Mouse (Mus musculus) olfactory bulb, adult 2 months (tissue): ENCODE data around the gene Ubl4b.

Source experiments
- CTCF ChIP-seq: fragments of 200-500 bp; IDR thresholded peaks from 2 replicates; pipeline ENCODE4 v1.5.1; 2012; ENCODE audit warnings: low read depth, mild to moderate bottlenecking, low read length, moderate library complexity; ENCODE audit not compliant: insufficient read depth
- POLR2A ChIP-seq: fragments of 200-500 bp; IDR thresholded peaks from 2 replicates; pipeline ENCODE4 v1.6.1; 2012; ENCODE audit warnings: mild to moderate bottlenecking, low read depth, low read length, moderate library complexity; ENCODE audit not compliant: insufficient read depth

DNA sequence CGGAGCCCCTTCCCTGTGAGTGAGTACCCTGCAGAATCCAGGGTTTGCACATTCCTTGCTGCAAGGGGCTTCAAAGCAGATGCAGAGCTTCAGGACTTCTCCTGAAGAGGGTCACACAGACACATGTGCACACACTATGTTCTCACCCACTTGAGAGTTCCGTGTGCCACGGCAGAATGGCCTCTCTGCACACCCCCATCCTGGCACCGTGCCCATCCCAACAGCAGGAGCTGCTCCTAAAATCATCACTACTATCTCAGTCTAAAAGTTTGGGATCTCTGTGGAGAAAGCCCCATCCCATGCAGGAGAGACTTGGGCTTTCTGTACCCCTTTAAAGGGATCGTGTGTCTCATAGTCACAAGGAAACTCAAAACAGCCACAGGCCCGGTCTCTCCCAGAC lies 31.6 kb upstream of the Ubl4b start:
- no peak for TF ChIP-seq POLR2A
- TF ChIP-seq CTCF: no peak
